Mouse (Mus musculus): ENCODE data around the gene Schip1.

GRCm38 (mm10) chr3:68510872-68511271, 446.3 kb downstream of the Schip1 start:
- no peak for TF ChIP-seq CTCF (IDR thresholded peaks at IDR 0.05; ENCODE audit: insufficient read depth, low read length)
- TF ChIP-seq POLR2A (IDR thresholded peaks at IDR 0.05; ENCODE audit: borderline replicate concordance, extremely low read depth, low read depth, low read length), result no peak

All from lung, adult 2 months (tissue).